Mouse (Mus musculus): Measurements from ENCODE around the gene Ldlrad1.

The Ldlrad1 gene

GRCm38 (mm10) chr4:107260001-107260400, 51.0 kb downstream of the Ldlrad1 start:
- no peak for ATAC-seq (ENCODE audit: low TSS enrichment)
